Mouse (Mus musculus): ENCODE results near the gene Kiss1r. TPM values are rescaled to one million over a fixed set of nuclear protein-coding genes. Genes with fewer than 3 reads are reported as not detected.
"Not testable (repeated sequence)": the region's sequence is repeated elsewhere in the genome, so short reads cannot be mapped to it uniquely, and the experiment has no call there.

Gene Kiss1r
- total and polyA plus RNA-seq, 2 experiments from 2014 or later, result 0.57 TPM; not detected in 1

DNA sequence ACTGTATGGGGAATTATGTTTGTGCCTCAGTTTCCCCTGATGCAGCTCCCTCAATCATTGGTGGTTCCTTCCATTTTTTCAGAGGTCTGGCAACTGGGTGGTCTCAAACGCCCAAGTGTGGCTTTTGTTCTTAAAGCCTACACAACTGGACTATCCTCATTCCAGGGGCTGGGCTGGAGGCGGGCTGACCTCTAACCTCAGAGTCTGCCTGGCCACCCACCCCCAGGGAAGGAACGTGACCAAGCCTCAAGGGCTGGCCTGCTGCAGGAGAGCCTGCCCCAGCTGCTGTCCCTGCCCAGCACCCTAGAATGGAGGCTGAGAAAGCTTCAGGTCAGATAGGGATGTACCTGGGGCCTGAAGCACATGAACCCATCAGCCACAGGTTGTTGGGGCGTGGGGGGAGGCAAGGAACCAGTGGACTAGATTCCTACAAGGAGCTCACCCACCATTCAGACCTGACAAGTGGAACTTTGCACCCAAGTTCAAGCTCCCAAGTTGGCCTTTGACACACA lies 39.9 kb downstream of the Kiss1r start:
- DNase-seq (ENCODE audit: low spot score), result no peak
- Histone ChIP-seq H3K4me1 (ENCODE audit: control insufficient read depth, insufficient read depth) (0 out of 2 replicates have a peak, but pooled peaks cover 7% of the 10 kb centered on the region), H3K27me3 (ENCODE audit: control insufficient read depth, insufficient read depth, low read length) (no peaks in the 10 kb centered on the region), H3K4me3 (ENCODE audit: low read depth, low read length) (no peak overlapping the region), H3K9ac (replicated peaks; ENCODE audit: low read depth, low read length) (no peak overlapping the region), H3K27ac (ENCODE audit: low read depth) (no peak overlapping the region), H3K36me3 (replicated peaks; ENCODE audit: control insufficient read depth, insufficient read depth, low read length) (no peaks in the 10 kb centered on the region), H3K9me3 (replicated peaks; ENCODE audit: control insufficient read depth, low read length) (no peaks in the 10 kb centered on the region), H3K4me2 (ENCODE audit: low read depth, low read length) (no peak overlapping the region)
- TF ChIP-seq EP300 (IDR thresholded peaks at IDR 0.05; ENCODE audit: low read depth) (no peak), CTCF (IDR thresholded peaks at IDR 0.05; ENCODE audit: low read depth) (no peak)
- ATAC-seq (ENCODE audit: insufficient read depth, low read depth), result no peak
- 40% methylated on average over 4 of the region's 4 CpGs for WGBS

DNA sequence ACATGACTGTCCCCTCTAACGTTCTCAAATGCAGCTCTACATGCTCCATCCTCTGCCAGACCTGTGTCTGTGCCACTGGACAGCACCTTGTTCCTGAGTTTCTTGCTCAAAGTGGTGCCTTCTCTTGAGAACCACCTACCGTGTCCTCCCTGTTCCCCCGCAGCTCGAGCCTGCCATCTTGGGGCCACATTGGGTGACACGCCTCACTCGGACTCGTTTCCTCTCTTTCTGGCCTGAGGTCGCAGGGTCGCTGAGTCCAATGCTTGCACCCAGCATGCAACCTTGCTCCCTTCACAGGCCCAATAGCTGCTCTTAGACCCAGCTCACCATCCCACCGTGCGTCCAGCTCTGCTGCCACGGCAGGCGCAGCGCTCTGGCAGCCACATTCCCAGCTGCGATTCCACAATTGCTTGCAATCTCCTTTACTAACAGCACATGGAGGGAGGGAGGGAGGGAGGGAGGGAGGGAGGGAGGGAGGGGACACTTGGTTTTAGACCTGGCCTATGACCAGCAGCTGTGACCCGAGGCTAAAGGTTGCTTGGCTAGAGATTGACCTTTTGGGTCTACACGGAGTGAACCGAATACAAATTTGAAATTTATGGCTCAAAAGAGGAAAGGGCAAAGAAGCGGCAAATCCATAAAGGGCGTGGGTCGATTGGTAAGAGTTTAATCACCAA lies 41.5 kb downstream of the Kiss1r start:
- WGBS, result 15% methylated on average over 21 of the region's 21 CpGs
- Histone ChIP-seq H3K4me1 (ENCODE audit: control insufficient read depth, insufficient read depth) (0 out of 2 replicates have a peak, but pooled peaks cover 7% of the 10 kb centered on the region), H3K27ac (ENCODE audit: low read depth) (no peak overlapping the region), H3K4me2 (ENCODE audit: low read depth, low read length) (peak overlapping the region; percentile 17; the same call in 1 of the 2 replicates), H3K9ac (replicated peaks; ENCODE audit: low read depth, low read length) (no peak overlapping the region), H3K27me3 (ENCODE audit: control insufficient read depth, insufficient read depth, low read length) (no peaks in the 10 kb centered on the region), H3K9me3 (replicated peaks; ENCODE audit: control insufficient read depth, low read length) (no peaks in the 10 kb centered on the region), H3K4me3 (ENCODE audit: low read depth, low read length) (no peak overlapping the region), H3K36me3 (replicated peaks; ENCODE audit: control insufficient read depth, insufficient read depth, low read length) (peaks cover 13% of the 10 kb centered on the region)
- ATAC-seq (ENCODE audit: insufficient read depth, low read depth) (no peak), DNase-seq (ENCODE audit: low spot score) (peak; percentile 68)
- TF ChIP-seq EP300 (IDR thresholded peaks at IDR 0.05; ENCODE audit: low read depth), result no peak
- peak; percentile 94 for TF ChIP-seq CTCF (IDR thresholded peaks at IDR 0.05; ENCODE audit: low read depth)

DNA sequence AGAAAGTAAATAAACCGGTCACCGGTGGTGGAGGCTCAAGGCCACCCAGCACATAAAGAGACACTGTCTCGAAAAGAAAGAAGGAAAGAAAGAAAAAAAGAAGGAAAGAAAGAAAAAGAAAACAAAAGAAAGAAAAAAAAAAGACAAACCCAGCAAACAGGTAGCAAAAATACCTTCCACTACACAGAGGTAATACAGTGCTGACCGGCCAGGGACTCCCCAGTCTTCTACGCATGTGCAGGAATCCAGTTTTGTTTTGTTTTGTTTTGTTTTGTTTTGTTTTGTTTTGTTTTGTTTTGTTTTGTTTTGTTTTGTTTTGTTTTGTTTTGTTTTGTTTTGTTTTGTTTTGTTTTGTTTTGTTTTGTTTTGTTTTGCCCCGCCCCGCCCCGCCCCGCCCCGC lies 42.6 kb downstream of the Kiss1r start:
- H3K36me3 ChIP-seq (replicated peaks; ENCODE audit: control insufficient read depth, insufficient read depth, low read length), result peaks cover 25% of the 10 kb centered on the region
- not testable (repeated sequence) for DNase-seq (ENCODE audit: low spot score); H3K4me1 ChIP-seq (ENCODE audit: control insufficient read depth, insufficient read depth); H3K9me3 ChIP-seq (replicated peaks; ENCODE audit: control insufficient read depth, low read length); ATAC-seq (ENCODE audit: insufficient read depth, low read depth); H3K27me3 ChIP-seq (ENCODE audit: control insufficient read depth, insufficient read depth, low read length); H3K9ac ChIP-seq (replicated peaks; ENCODE audit: low read depth, low read length)
- 0 out of 2 replicates have a peak overlapping the region, but pooled peaks have one; percentile 53 for H3K27ac ChIP-seq (ENCODE audit: low read depth)
- WGBS, result 32% methylated on average over 10 of the region's 10 CpGs
- peak overlapping the region; percentile 98; the same call in 1 of the 2 replicates for H3K4me3 ChIP-seq (ENCODE audit: low read depth, low read length)
- H3K4me2 ChIP-seq (ENCODE audit: low read depth, low read length), result peak overlapping the region; percentile 70

DNA sequence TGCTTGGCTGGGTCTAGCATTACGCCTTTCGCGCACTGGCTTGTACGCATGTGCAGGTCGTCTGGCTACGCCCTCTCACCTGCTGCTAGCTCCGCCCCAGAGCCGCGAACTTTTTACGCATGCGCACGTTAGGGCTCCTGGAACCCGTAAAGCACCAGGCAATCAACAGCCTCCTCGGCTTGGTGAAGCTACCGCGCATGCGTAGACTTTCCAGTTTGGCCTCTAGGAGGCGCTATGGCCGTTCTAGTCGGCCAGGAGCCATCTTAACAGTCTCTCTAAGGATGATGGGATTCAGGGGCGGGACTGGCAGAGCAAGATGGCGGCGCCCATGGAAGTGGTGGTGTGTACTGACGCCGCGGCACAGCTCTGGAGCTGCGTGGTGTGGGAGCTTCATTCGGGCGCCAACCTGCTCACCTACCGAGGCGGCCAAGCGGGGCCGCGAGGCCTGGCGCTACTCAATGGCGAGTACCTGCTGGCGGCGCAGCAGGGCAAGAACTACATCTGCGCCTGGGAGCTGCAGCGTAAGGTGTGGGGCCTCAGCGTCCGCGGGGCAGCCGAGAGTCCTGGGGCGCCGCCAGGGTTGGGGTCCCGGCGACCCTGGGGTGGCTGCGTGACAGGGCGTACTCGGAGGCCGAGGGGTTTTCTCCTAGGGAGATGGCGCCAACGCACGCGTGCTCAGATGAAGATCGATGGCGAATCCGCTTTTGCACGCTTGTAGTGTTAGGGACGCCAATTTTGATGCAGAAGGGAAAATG lies 43.3 kb downstream of the Kiss1r start, which contains the start of gene Wdr18:
Gene Wdr18, plus strand, starts transcription at position 306 of the 755 bp plus-strand sequence.
- DNase-seq (ENCODE audit: low spot score) (peak; percentile 99), ATAC-seq (ENCODE audit: insufficient read depth, low read depth) (peak; percentile 96)
- WGBS, result under 1% methylated on average over 61 of the region's 61 CpGs
- Histone ChIP-seq H3K27me3 (ENCODE audit: control insufficient read depth, insufficient read depth, low read length) (no peaks in the 10 kb centered on the region), H3K36me3 (replicated peaks; ENCODE audit: control insufficient read depth, insufficient read depth, low read length) (peaks cover 31% of the 10 kb centered on the region), H3K4me2 (ENCODE audit: low read depth, low read length) (peak within 1 kb of the TSS; percentile 70), H3K4me3 (ENCODE audit: low read depth, low read length) (peak within 1 kb of the TSS; percentile 98), H3K9me3 (replicated peaks; ENCODE audit: control insufficient read depth, low read length) (no peaks in the 10 kb centered on the region), H3K4me1 (ENCODE audit: control insufficient read depth, insufficient read depth) (0 out of 2 replicates have a peak, but pooled peaks cover 7% of the 10 kb centered on the region), H3K9ac (replicated peaks; ENCODE audit: low read depth, low read length) (peak within 1 kb of the TSS; percentile 68), H3K27ac (ENCODE audit: low read depth) (peak within 1 kb of the TSS; percentile 71)
- TF ChIP-seq EP300 (IDR thresholded peaks at IDR 0.05; ENCODE audit: low read depth), result no peak
- peak; percentile 99 for TF ChIP-seq CTCF (IDR thresholded peaks at IDR 0.05; ENCODE audit: low read depth)

DNA sequence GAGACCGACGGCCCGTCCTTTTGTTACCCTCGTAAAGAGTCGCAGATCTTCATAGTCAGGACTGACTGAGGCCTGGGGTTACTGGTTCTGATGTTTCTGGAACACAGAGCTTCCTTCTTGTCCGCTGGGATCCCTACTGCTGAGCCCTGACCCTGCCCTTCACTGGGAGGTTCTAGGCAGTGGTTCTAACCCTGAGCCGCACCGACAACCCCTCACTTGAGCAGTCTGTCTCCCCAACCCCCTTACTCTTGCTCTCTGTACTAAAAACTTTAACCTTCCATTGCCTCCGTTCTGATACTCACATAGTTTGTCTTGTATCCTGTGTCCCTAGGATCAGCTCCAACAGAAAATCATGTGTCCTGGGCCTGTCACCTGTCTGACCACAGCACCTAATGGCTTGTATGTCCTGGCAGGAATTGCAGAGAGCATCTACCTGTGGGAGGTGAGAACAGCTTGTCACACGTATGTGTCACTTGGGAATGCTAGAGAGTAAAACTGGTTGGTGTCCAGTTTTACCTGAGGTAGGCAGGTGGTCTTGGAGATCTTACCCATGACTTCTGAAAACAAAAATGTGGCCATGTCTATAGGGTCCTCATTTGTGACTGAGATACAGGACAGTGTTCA lies 44.0 kb downstream of the Kiss1r start:
- TF ChIP-seq EP300 (IDR thresholded peaks at IDR 0.05; ENCODE audit: low read depth), result no peak
- no peak for TF ChIP-seq CTCF (IDR thresholded peaks at IDR 0.05; ENCODE audit: low read depth)
- peak overlapping the region; percentile 68 for H3K9ac ChIP-seq (replicated peaks; ENCODE audit: low read depth, low read length)
- peak overlapping the region; percentile 70 for H3K4me2 ChIP-seq (ENCODE audit: low read depth, low read length)
- H3K27ac ChIP-seq (ENCODE audit: low read depth), result no peak overlapping the region
- H3K27me3 ChIP-seq (ENCODE audit: control insufficient read depth, insufficient read depth, low read length), result no peaks in the 10 kb centered on the region
- 13% methylated on average over 10 of the region's 10 CpGs for WGBS
- no peak for ATAC-seq (ENCODE audit: insufficient read depth, low read depth)
- H3K4me1 ChIP-seq (ENCODE audit: control insufficient read depth, insufficient read depth), result 0 out of 2 replicates have a peak, but pooled peaks cover 7% of the 10 kb centered on the region
- no peaks in the 10 kb centered on the region for H3K9me3 ChIP-seq (replicated peaks; ENCODE audit: control insufficient read depth, low read length)
- peak overlapping the region; percentile 98 for H3K4me3 ChIP-seq (ENCODE audit: low read depth, low read length)
- no peak for DNase-seq (ENCODE audit: low spot score)
- peaks cover 38% of the 10 kb centered on the region for H3K36me3 ChIP-seq (replicated peaks; ENCODE audit: control insufficient read depth, insufficient read depth, low read length)

Measured in heart, postnatal 0 days (tissue).